Mouse (Mus musculus): ENCODE data around the gene Tbxas1.

DNA sequence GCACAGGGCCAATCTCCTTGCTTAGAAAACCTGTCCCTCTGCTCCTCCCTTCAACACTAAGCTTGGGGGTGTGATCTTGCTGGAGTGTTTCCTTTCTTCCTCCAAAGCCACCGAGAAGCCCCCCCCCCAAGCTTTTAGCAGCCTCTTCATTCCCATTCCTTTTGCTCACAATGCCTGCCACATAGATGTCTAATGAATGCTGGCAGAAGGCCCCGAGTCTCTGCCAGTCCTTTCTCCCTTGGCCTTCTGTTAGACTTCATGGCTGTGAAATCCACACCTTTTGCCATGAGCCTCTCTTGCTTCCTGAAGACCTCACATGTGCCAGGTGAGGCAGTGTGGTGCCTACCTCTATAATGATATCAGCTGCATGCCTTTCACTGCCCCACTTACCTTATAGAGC is 47.3 kb downstream of the Tbxas1 start:
- no peak for TF ChIP-seq CTCF (IDR thresholded peaks at IDR 0.05; ENCODE audit: low read depth)
- TF ChIP-seq EP300 (IDR thresholded peaks at IDR 0.05; ENCODE audit: low read depth), result no peak

Measured in liver, embryonic 14.5 days (tissue).